Mouse (Mus musculus) CH12.LX (cell line): ENCODE data around the gene Sec24a. TPM values are rescaled to one million over a fixed set of nuclear protein-coding genes. Genes with fewer than 3 reads are reported as not detected.
A peak's percentile ranks its signal among the peaks of the same experiment; 100 is the strongest.
"Not testable (repeated sequence)": the region's sequence is repeated elsewhere in the genome, so short reads cannot be mapped to it uniquely, and the experiment has no call there.

Experiments used
- DNase-seq: peaks from one replicate; pipeline ENCODE4 v3.0.0-alpha.2; 2013; ENCODE audit errors: extremely low read depth
- H3K27ac ChIP-seq: 2 replicates; pipeline ENCODE4 v1.5.1; 2012; ENCODE audit warnings: low read depth, mild to moderate bottlenecking, control low read depth, moderate library complexity; ENCODE audit not compliant: insufficient read depth
- H3K27me3 ChIP-seq: replicated peaks from 2 replicates; pipeline ENCODE3; 2012; ENCODE audit warnings: inconsistent platforms
- H3K36me3 ChIP-seq, 2 experiments: replicated peaks in 1 of 2; 2 replicates each; pipeline versions ENCODE3 to v1.6.1; 2012; ENCODE audit warnings: inconsistent platforms in 1 of 2, low read length in 1 of 2, mild to moderate bottlenecking in 1 of 2, mixed read lengths in 1 of 2, moderate library complexity in 1 of 2; ENCODE audit not compliant: control insufficient read depth in 1 of 2, insufficient read depth in 1 of 2
- H3K4me1 ChIP-seq, 2 experiments: 2 replicates each; pipeline ENCODE4 v1.6.1; 2012; ENCODE audit warnings: inconsistent platforms in 1 of 2, moderate library complexity in 1 of 2; ENCODE audit not compliant: insufficient read depth in 2 of 2, control insufficient read depth in 1 of 2
- H3K4me2 ChIP-seq: 2 replicates; pipeline ENCODE4 v1.6.1; 2012; ENCODE audit warnings: low read depth, mild to moderate bottlenecking, control low read depth; ENCODE audit not compliant: poor library complexity, insufficient read depth, severe bottlenecking
- H3K4me3 ChIP-seq, 3 experiments: fragments of 150-350 bp in 1 of 3; sonication (generic) in 1 of 3; replicated peaks in 1 of 3; 2 replicates each; pipeline versions ENCODE3 to v1.5.1; 2011 to 2012; ENCODE audit warnings: low read depth in 2 of 3, low read length in 2 of 3, mild to moderate bottlenecking in 2 of 3, moderate library complexity in 2 of 3, control low read depth in 1 of 3, improper control_type of control experiment in 1 of 3, inconsistent platforms in 1 of 3, mixed read lengths in 1 of 3; ENCODE audit not compliant: poor library complexity in 1 of 3
- H3K79me2 ChIP-seq: replicated peaks from 2 replicates; pipeline ENCODE4 v1.6.1; 2012; ENCODE audit warnings: mild to moderate bottlenecking, moderate library complexity; ENCODE audit not compliant: control insufficient read depth, poor library complexity, insufficient read depth, severe bottlenecking; ENCODE audit errors: extremely low read depth
- H3K9ac ChIP-seq: 2 replicates; pipeline ENCODE4 v1.6.1; 2012; ENCODE audit warnings: low read depth, mild to moderate bottlenecking, control low read depth, moderate library complexity; ENCODE audit not compliant: insufficient read depth
- H3K9me3 ChIP-seq: replicated peaks from 2 replicates; pipeline ENCODE3; 2012; ENCODE audit warnings: low read length, inconsistent platforms, mixed read lengths
- BHLHE40 ChIP-seq: IDR thresholded peaks from 2 replicates; pipeline ENCODE4 v1.6.1; 2011; ENCODE audit warnings: mild to moderate bottlenecking, low read depth, low read length, improper control_type of control experiment
- CTCF ChIP-seq, 2 experiments: IDR thresholded peaks in 1 of 2; conservative IDR thresholded peaks in 1 of 2; 2 replicates each; pipeline ENCODE4 v1.5.1; 2011 to 2012; ENCODE audit warnings: low read depth in 2 of 2, low read length in 2 of 2, improper control_type of control experiment in 1 of 2, inconsistent platforms in 1 of 2, mild to moderate bottlenecking in 1 of 2, moderate library complexity in 1 of 2
- EP300 ChIP-seq: IDR thresholded peaks from 2 replicates; pipeline ENCODE4 v1.6.1; 2011; ENCODE audit warnings: low read length, improper control_type of control experiment
- GABPA ChIP-seq: IDR thresholded peaks from 2 replicates; pipeline ENCODE4 v1.6.1; 2012; ENCODE audit warnings: low read depth, low read length, improper control_type of control experiment, inconsistent platforms; ENCODE audit not compliant: insufficient replicate concordance
- IRF4 ChIP-seq: IDR thresholded peaks from 2 replicates; pipeline ENCODE4 v1.6.1; 2014; ENCODE audit warnings: low read depth, mild to moderate bottlenecking, inconsistent platforms, low read length, improper control_type of control experiment
- MAFK ChIP-seq: IDR thresholded peaks from 2 replicates; pipeline ENCODE4 v1.6.1; 2011; ENCODE audit warnings: low read length, improper control_type of control experiment; ENCODE audit not compliant: insufficient replicate concordance
- MAZ ChIP-seq: IDR thresholded peaks from 2 replicates; pipeline ENCODE4 v1.6.1; 2012; ENCODE audit warnings: low read depth, mild to moderate bottlenecking, inconsistent platforms, low read length, improper control_type of control experiment, moderate library complexity
- MEF2A ChIP-seq: IDR thresholded peaks from 2 replicates; pipeline ENCODE4 v1.6.1; 2014; ENCODE audit warnings: low read depth, mild to moderate bottlenecking, inconsistent platforms, low read length, improper control_type of control experiment, borderline replicate concordance
- MYC ChIP-seq: IDR thresholded peaks from 2 replicates; pipeline ENCODE4 v1.6.1; 2011; ENCODE audit warnings: low read depth, mild to moderate bottlenecking, improper control_type of control experiment, low read length
- POLR2A ChIP-seq: IDR thresholded peaks from 2 replicates; pipeline ENCODE4 v1.6.1; 2011; ENCODE audit warnings: low read depth, mild to moderate bottlenecking, improper control_type of control experiment, low read length
- ZNF384 ChIP-seq: IDR thresholded peaks from 2 replicates; pipeline ENCODE4 v1.6.1; 2012; ENCODE audit warnings: low read depth, low read length, improper control_type of control experiment, inconsistent platforms
- dilution Hi-C: fragments of 300-500 bp; cut with MboI; formaldehyde crosslinking; loops from 2 replicates; pipeline ENCODE4 v1.14.3; 2020; ENCODE audit warnings: low sequenced_read_pairs; ENCODE audit not compliant: extremely low pct_unique_long_range_greater_than_20kb, extremely low pct_ligation_motif_present
- in situ Hi-C: fragments of 300-500 bp; cut with MboI; formaldehyde crosslinking; loops from 3 replicates; pipeline ENCODE4 v1.14.3; 2019; ENCODE audit warnings: low sequenced_read_pairs, low pct_ligation_motif_present, low pct_unique_long_range_greater_than_20kb, mixed read lengths
- polyA plus RNA-seq: library from polyadenylated mRNA; unstranded; fragments of >175 nt; gene quantifications from 2 replicates; pipeline ENCODE4 v1.2.1, GENCODE M21; 2012; ENCODE audit warnings: low read depth; ENCODE audit not compliant: insufficient read length
- total RNA-seq, 2 experiments: library from RNA; depleted of rRNA; stranded (reverse); fragments of 300-350 nt in 1 of 2; fragments of >200 nt in 1 of 2; gene quantifications; 2 replicates each; pipeline ENCODE4 v1.2.3; 2012 to 2014

Gene Sec24a
- total and polyA plus RNA-seq, 3 experiments: 5.5 to 16.8 (median 6.3) TPM

GRCm38 (mm10) chr11:51756352-51756771 is 7.1 kb downstream of the Sec24a start (continued):
- no peak for TF ChIP-seq ZNF384
- TF ChIP-seq IRF4: peak; percentile 85
- peak; percentile 19; the same call in 1 of the 2 replicates for TF ChIP-seq MAFK
- TF ChIP-seq GABPA: peak; percentile 62; the same call in 1 of the 2 replicates
- TF ChIP-seq EP300: peak; percentile 49; the same call in 1 of the 2 replicates
- peak; percentile 62; the same call in 1 of the 2 replicates for TF ChIP-seq MAZ
- TF ChIP-seq BHLHE40: peak; percentile 100
- 0 out of 2 replicates have a peak, but pooled peaks have one; percentile 61 for TF ChIP-seq MYC

DNA sequence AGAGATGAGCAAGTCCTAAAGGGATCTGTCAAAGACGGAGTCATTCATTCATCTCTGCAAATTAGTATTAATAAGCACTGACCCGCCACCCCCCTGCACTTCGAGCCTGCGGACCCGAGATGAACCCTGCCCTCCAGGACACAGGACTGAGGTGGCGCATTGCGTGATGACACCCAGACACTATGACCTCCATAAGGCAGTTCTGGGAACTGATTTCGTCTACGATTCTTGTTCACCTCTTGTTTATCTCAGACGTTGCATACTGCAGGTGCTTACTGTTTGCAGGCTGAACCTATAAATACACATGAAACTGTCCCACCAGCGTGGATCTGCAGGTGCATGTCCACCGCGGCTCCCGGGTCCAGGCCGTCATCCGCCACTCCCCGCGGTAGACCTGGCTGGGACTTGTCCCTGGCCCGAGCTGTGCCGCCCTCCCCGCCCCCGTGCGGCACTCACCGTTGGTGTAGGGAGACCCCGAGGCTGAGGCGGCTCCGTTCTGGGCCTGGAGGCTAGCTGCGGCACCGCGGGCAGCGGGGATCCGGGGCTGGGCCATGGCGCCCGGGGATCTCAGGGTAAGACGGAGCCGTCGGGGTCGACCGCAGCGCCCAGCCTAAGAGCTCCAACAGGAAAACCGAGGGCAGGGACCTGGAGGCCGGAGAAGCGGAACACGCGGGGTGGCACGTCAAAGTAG is 7.7 kb downstream of the Sec24a start:
- H3K36me3 ChIP-seq: peaks cover 5 to 19% of the 10 kb centered on the region in 2 experiments
- H3K4me1 ChIP-seq: peaks cover 8 to 49% of the 10 kb centered on the region in 2 experiments
- DNase-seq: no peak
- peaks cover 30% of the 10 kb centered on the region for H3K79me2 ChIP-seq
- H3K4me2 ChIP-seq: peak overlapping the region; percentile 98
- H3K27me3 ChIP-seq: no peaks in the 10 kb centered on the region
- TF ChIP-seq POLR2A (no peak), MEF2A (0 out of 2 replicates have a peak, but pooled peaks have one; percentile 25)
- TF ChIP-seq, all 38 proteins: peak for 1
- dilution Hi-C loops (no loop called here), in situ Hi-C loops (no loop called here)
- Histone ChIP-seq H3K27ac (peak overlapping the region; percentile 75), H3K9me3 (no peaks in the 10 kb centered on the region), H3K9ac (peak overlapping the region; percentile 89), H3K4me3 (peak overlapping the region; percentile 76 to 97 (median 77))

- peaks cover 40% of the 10 kb centered on the region for H3K79me2 ChIP-seq
- H3K27ac ChIP-seq, H3K9ac ChIP-seq, H3K4me3 ChIP-seq, H3K9me3 ChIP-seq, DNase-seq, H3K27me3 ChIP-seq, dilution Hi-C loops, in situ Hi-C loops, H3K4me2 ChIP-seq: not testable (repeated sequence)
- TF ChIP-seq CTCF (conservative IDR thresholded peaks at IDR 0.05 in 1 of 2, IDR thresholded peaks at IDR 0.05 in 1 of 2; ENCODE audit: low read depth in 2 of 2, low read length in 2 of 2): peak in 1 of 2 experiments; percentile 20; a peak in 1 of 4 replicates
- peaks cover 14 to 48% of the 10 kb centered on the region in 2 experiments for H3K36me3 ChIP-seq
- H3K4me1 ChIP-seq: peaks cover 3 to 23% of the 10 kb centered on the region in 2 experiments; a peak in 3 of 4 replicates
These were observed 11.7 kb downstream of the Sec24a start for GRCm38 (mm10) chr11:51751623-51752225.
